Mouse (Mus musculus): ENCODE results near the gene Gm11032. TPM values are rescaled to one million over a fixed set of nuclear protein-coding genes. Genes with fewer than 3 reads are reported as not detected.
A peak's percentile ranks its signal among the peaks of the same experiment; 100 is the strongest.

The Gm11032 gene
- polyA plus RNA-seq, 1 experiment from 2014 or later = not detected

GRCm38 (mm10) chr11:4646409-4646808, 26.5 kb downstream of the Gm11032 start:
- WGBS (ENCODE audit: insufficient replicate concordance) = 87% methylated on average over 9 of the region's 9 CpGs
- H3K4me2 ChIP-seq (ENCODE audit: low read depth, low read length) = no peak overlapping the region
- H3K27ac ChIP-seq (ENCODE audit: low read depth) = no peak overlapping the region
- H3K9me3 ChIP-seq (ENCODE audit: low read length) = no peaks in the 10 kb centered on the region
- H3K4me1 ChIP-seq (ENCODE audit: insufficient read depth) = no peaks in the 10 kb centered on the region
- ATAC-seq = no peak
- no peak for DNase-seq
- H3K9ac ChIP-seq (replicated peaks) = no peak overlapping the region
- no peaks in the 10 kb centered on the region for H3K27me3 ChIP-seq (ENCODE audit: insufficient read depth, low read length)
- peaks cover 36% of the 10 kb centered on the region for H3K36me3 ChIP-seq (replicated peaks; ENCODE audit: insufficient read depth, low read length)
- H3K4me3 ChIP-seq (ENCODE audit: low read depth, low read length) = no peak overlapping the region
- TF ChIP-seq CTCF (IDR thresholded peaks at IDR 0.05; ENCODE audit: low read depth) (no peak), EP300 (IDR thresholded peaks at IDR 0.05; ENCODE audit: low read depth) (no peak)

- DNase-seq (no peak), ATAC-seq (peak; percentile 50)
- Histone ChIP-seq H3K4me1 (ENCODE audit: insufficient read depth) (peaks cover 12% of the 10 kb centered on the region), H3K9me3 (ENCODE audit: low read length) (no peaks in the 10 kb centered on the region), H3K4me3 (ENCODE audit: low read depth, low read length) (no peak overlapping the region), H3K27ac (ENCODE audit: low read depth) (0 out of 2 replicates have a peak overlapping the region, but pooled peaks have one; percentile 3), H3K4me2 (ENCODE audit: low read depth, low read length) (no peak overlapping the region), H3K36me3 (replicated peaks; ENCODE audit: insufficient read depth, low read length) (peaks cover 45% of the 10 kb centered on the region), H3K27me3 (ENCODE audit: insufficient read depth, low read length) (no peaks in the 10 kb centered on the region), H3K9ac (replicated peaks) (no peak overlapping the region)
- no peak for TF ChIP-seq CTCF (IDR thresholded peaks at IDR 0.05; ENCODE audit: low read depth)
- 0 out of 2 replicates have a peak, but pooled peaks have one; percentile 31 for TF ChIP-seq EP300 (IDR thresholded peaks at IDR 0.05; ENCODE audit: low read depth)
- 56% methylated on average over 1 of the region's 1 CpGs for WGBS (ENCODE audit: insufficient replicate concordance)
Observed at GRCm38 (mm10) chr11:4659818-4660217, 40.0 kb downstream of the Gm11032 start.

GRCm38 (mm10) chr11:4660309-4661025, 40.6 kb downstream of the Gm11032 start:
- H3K9ac ChIP-seq (replicated peaks) = no peak overlapping the region
- no peak overlapping the region for H3K4me3 ChIP-seq (ENCODE audit: low read depth, low read length)
- H3K36me3 ChIP-seq (replicated peaks; ENCODE audit: insufficient read depth, low read length) = peaks cover 39% of the 10 kb centered on the region
- no peaks in the 10 kb centered on the region for H3K27me3 ChIP-seq (ENCODE audit: insufficient read depth, low read length)
- no peaks in the 10 kb centered on the region for H3K9me3 ChIP-seq (ENCODE audit: low read length)
- H3K27ac ChIP-seq (ENCODE audit: low read depth) = 0 out of 2 replicates have a peak overlapping the region, but pooled peaks have one; percentile 3
- no peak for ATAC-seq
- DNase-seq = no peak
- H3K4me2 ChIP-seq (ENCODE audit: low read depth, low read length) = no peak overlapping the region; the same call in 1 of the 2 replicates
- peaks cover 12% of the 10 kb centered on the region for H3K4me1 ChIP-seq (ENCODE audit: insufficient read depth)
- 80% methylated on average over 7 of the region's 7 CpGs for WGBS (ENCODE audit: insufficient replicate concordance)
- TF ChIP-seq CTCF (IDR thresholded peaks at IDR 0.05; ENCODE audit: low read depth) (no peak), EP300 (IDR thresholded peaks at IDR 0.05; ENCODE audit: low read depth) (no peak)

- peak overlapping the region; percentile 29; the same call in 1 of the 2 replicates for H3K27ac ChIP-seq (ENCODE audit: low read depth)
- no peak overlapping the region; the same call in 1 of the 2 replicates for H3K9ac ChIP-seq (replicated peaks)
- no peaks in the 10 kb centered on the region for H3K27me3 ChIP-seq (ENCODE audit: insufficient read depth, low read length)
- H3K4me2 ChIP-seq (ENCODE audit: low read depth, low read length) = peak overlapping the region; percentile 50
- 65% methylated on average over 4 of the region's 4 CpGs for WGBS (ENCODE audit: insufficient replicate concordance)
- no peak overlapping the region for H3K4me3 ChIP-seq (ENCODE audit: low read depth, low read length)
- peaks cover 36% of the 10 kb centered on the region for H3K36me3 ChIP-seq (replicated peaks; ENCODE audit: insufficient read depth, low read length)
- no peak for DNase-seq
- H3K9me3 ChIP-seq (ENCODE audit: low read length) = no peaks in the 10 kb centered on the region
- peaks cover 12% of the 10 kb centered on the region for H3K4me1 ChIP-seq (ENCODE audit: insufficient read depth)
- TF ChIP-seq EP300 (IDR thresholded peaks at IDR 0.05; ENCODE audit: low read depth) = no peak
- no peak for TF ChIP-seq CTCF (IDR thresholded peaks at IDR 0.05; ENCODE audit: low read depth)
- ATAC-seq = peak; percentile 73
Observed at GRCm38 (mm10) chr11:4661324-4661723, 41.5 kb downstream of the Gm11032 start.

GRCm38 (mm10) chr11:4661871-4662495, 42.1 kb downstream of the Gm11032 start:
- WGBS (ENCODE audit: insufficient replicate concordance) = 87% methylated on average over 10 of the region's 10 CpGs
- TF ChIP-seq CTCF (IDR thresholded peaks at IDR 0.05; ENCODE audit: low read depth) (no peak), EP300 (IDR thresholded peaks at IDR 0.05; ENCODE audit: low read depth) (no peak)
- Histone ChIP-seq H3K27ac (ENCODE audit: low read depth) (0 out of 2 replicates have a peak overlapping the region, but pooled peaks have one; percentile 29), H3K4me2 (ENCODE audit: low read depth, low read length) (no peak overlapping the region), H3K9ac (replicated peaks) (no peak overlapping the region), H3K27me3 (ENCODE audit: insufficient read depth, low read length) (no peaks in the 10 kb centered on the region), H3K4me3 (ENCODE audit: low read depth, low read length) (no peak overlapping the region), H3K36me3 (replicated peaks; ENCODE audit: insufficient read depth, low read length) (peaks cover 36% of the 10 kb centered on the region), H3K9me3 (ENCODE audit: low read length) (no peaks in the 10 kb centered on the region), H3K4me1 (ENCODE audit: insufficient read depth) (peaks cover 12% of the 10 kb centered on the region)
- ATAC-seq (no peak), DNase-seq (no peak)

GRCm38 (mm10) chr11:4662496-4662878, 42.6 kb downstream of the Gm11032 start:
- Histone ChIP-seq H3K4me3 (ENCODE audit: low read depth, low read length) (no peak overlapping the region), H3K36me3 (replicated peaks; ENCODE audit: insufficient read depth, low read length) (peaks cover 36% of the 10 kb centered on the region), H3K27me3 (ENCODE audit: insufficient read depth, low read length) (no peaks in the 10 kb centered on the region), H3K9ac (replicated peaks) (no peak overlapping the region), H3K27ac (ENCODE audit: low read depth) (no peak overlapping the region), H3K4me1 (ENCODE audit: insufficient read depth) (peaks cover 12% of the 10 kb centered on the region), H3K9me3 (ENCODE audit: low read length) (no peaks in the 10 kb centered on the region), H3K4me2 (ENCODE audit: low read depth, low read length) (no peak overlapping the region)
- ATAC-seq (no peak), DNase-seq (no peak)
- 94% methylated on average over 11 of the region's 11 CpGs for WGBS (ENCODE audit: insufficient replicate concordance)
- TF ChIP-seq EP300 (IDR thresholded peaks at IDR 0.05; ENCODE audit: low read depth) = no peak
- no peak for TF ChIP-seq CTCF (IDR thresholded peaks at IDR 0.05; ENCODE audit: low read depth)

Other genes starting within 250 kb of the Gm11032 start
- 0.24 and 0.29 TPM in 2 replicates for gene Hormad2, start 179.0 kb upstream of the Gm11032 start, polyA plus RNA-seq (2015; fragmentation: Nextera tagmentation; extraction: Ambion mirVana)
- 10.3 and 11.2 TPM in 2 replicates for gene Mtmr3, start 25.2 kb upstream of the Gm11032 start, polyA plus RNA-seq (2015; fragmentation: Nextera tagmentation; extraction: Ambion mirVana)
- gene Ascc2, start 17.7 kb downstream of the Gm11032 start, polyA plus RNA-seq (2015; fragmentation: Nextera tagmentation; extraction: Ambion mirVana) = 9.5 and 9.7 TPM in 2 replicates
- gene Uqcr10, start 84.3 kb downstream of the Gm11032 start, polyA plus RNA-seq (2015; fragmentation: Nextera tagmentation; extraction: Ambion mirVana) = 1,070 and 1,167 TPM in 2 replicates
- gene Zmat5, start 84.6 kb downstream of the Gm11032 start, polyA plus RNA-seq (2015; fragmentation: Nextera tagmentation; extraction: Ambion mirVana) = 18.6 and 19.2 TPM in 2 replicates
- gene Cabp7, start 126.7 kb downstream of the Gm11032 start, polyA plus RNA-seq (2015; fragmentation: Nextera tagmentation; extraction: Ambion mirVana) = 0.06 and 0.07 TPM in 2 replicates
- 5.8 and 7.9 TPM in 2 replicates for gene Nf2, start 229.5 kb downstream of the Gm11032 start, polyA plus RNA-seq (2015; fragmentation: Nextera tagmentation; extraction: Ambion mirVana)

All from liver, postnatal 0 days (tissue).